In genomic region chr7:100429911-100430310, GRCm38 (mm10) we compare ENCODE assay signal across 11 mouse cellular contexts. TPM values are rescaled to one million over a fixed set of nuclear protein-coding genes. Genes with fewer than 3 reads are reported as not detected.
A peak's percentile ranks its signal among the peaks of the same experiment; 100 is the strongest.
DNase-seq lines count a peak whose midpoint lies in the region; ATAC-seq lines count a peak whose summit lies in the region.
"Had no signal": no experiment of that assay in that cellular context is flagged by ENCODE, and none has a peak within 500 bp of the region (broad histone marks: within the 10 kb centered on the region; RNA-seq: fewer than 3 reads in every experiment).

No protein-coding gene starts in this region.

- H3K4me1 ChIP-seq in neural tube, embryonic 15.5 days, result no peaks in the 10 kb centered on the region
- H3K4me1 ChIP-seq: forebrain, embryonic 10.5 days had no signal

- no peak overlapping the region for H3K9ac ChIP-seq in neural tube, embryonic 15.5 days (replicated peaks)

- H3K4me3 ChIP-seq in neural tube, embryonic 15.5 days (replicated peaks), result no peak overlapping the region
- H3K4me3 ChIP-seq: forebrain, embryonic 10.5 days had no signal

- H3K4me2 ChIP-seq in neural tube, embryonic 15.5 days, result no peak overlapping the region
- H3K4me2 ChIP-seq: midbrain, embryonic 11.5 days had no signal

- 89% methylated on average over 11 of the region's 11 CpGs for WGBS in neural tube, embryonic 15.5 days

- H3K27me3 ChIP-seq in neural tube, embryonic 15.5 days (replicated peaks), result no peaks in the 10 kb centered on the region

- ATAC-seq in granulocyte monocyte progenitor cell, adult 5-6 weeks (replicated peaks; ENCODE audit: poor library complexity, severe bottlenecking), result peak; percentile 39; the same call in 1 of the 2 replicates
- ATAC-seq in megakaryocyte, adult 5-6 weeks (ENCODE audit: poor library complexity, severe bottlenecking), result 0 out of 2 replicates have a peak, but pooled peaks have one; percentile 13
- ATAC-seq in neural tube, embryonic 15.5 days (ENCODE audit: low FRiP score), result no peak
- ATAC-seq: intestine, embryonic 16.5 days had no signal

- DNase-seq in adrenal gland, postnatal 14 days, result peak; percentile 5
- no peak for DNase-seq in adrenal gland, adult 8-10 months
- peak; percentile 22 to 31 for DNase-seq in right cerebral cortex, postnatal 10 days (ENCODE audit: low spot score in 2 of 2)
- DNase-seq in right cerebral cortex, postnatal 14 days, result no peak
- no peak for DNase-seq in kidney, postnatal 14 days

- no peak overlapping the region for H3K27ac ChIP-seq in neural tube, embryonic 15.5 days (replicated peaks)
- H3K27ac ChIP-seq: forebrain, embryonic 10.5 days had no signal

- H3K9me3 ChIP-seq in neural tube, embryonic 15.5 days (replicated peaks), result no peaks in the 10 kb centered on the region
- H3K9me3 ChIP-seq: forebrain, embryonic 10.5 days had no signal

- H3K36me3 ChIP-seq in neural tube, embryonic 15.5 days, result peaks cover 76% of the 10 kb centered on the region

RNA-seq across cellular contexts. Expression of gene Ucp3, which starts 42.9 kb away (rescaled TPM):
- total RNA-seq in adrenal gland, postnatal 14 days (2021), result 41.2 and 43.0 TPM in 2 replicates
- 10 to 100 TPM in 3 of 4 experiments, 1 to 10 TPM in 1; 6.3 to 17.8 (median 14.7) TPM for total RNA-seq in adrenal gland, adult 8-10 months (2022)
- not detected in 2 replicates for total RNA-seq in granulocyte monocyte progenitor cell, adult 5-6 weeks (2014; fragmentation: Nextera tagmentation)
- not detected in 2 replicates for total RNA-seq in granulocyte monocyte progenitor cell, adult 5-6 weeks (2017)
- total RNA-seq in megakaryocyte, adult 5-6 weeks (2015), result 0.07 TPM in 2 replicates
- 0.45 TPM in 1 of 2 replicates, not detected in the other for total RNA-seq in megakaryocyte, adult 5-6 weeks (2017)
- not detected in 2 replicates for polyA plus RNA-seq in neural tube, embryonic 15.5 days (2015; fragmentation: Nextera tagmentation; extraction: Ambion mirVana)
- polyA plus RNA-seq: forebrain, embryonic 10.5 days; intestine, embryonic 16.5 days; midbrain, embryonic 11.5 days had no signal

RNA-seq across cellular contexts. Expression of gene Ppme1, which starts 57.8 kb away (rescaled TPM):
- 53.4 and 55.1 TPM in 2 replicates for total RNA-seq in adrenal gland, postnatal 14 days (2021)
- total RNA-seq in adrenal gland, adult 8-10 months (2022), result 10 to 100 TPM; 55.4 to 65.8 (median 61.8) TPM
- total RNA-seq in granulocyte monocyte progenitor cell, adult 5-6 weeks (2014; fragmentation: Nextera tagmentation), result 24.9 and 27.0 TPM in 2 replicates
- 42.7 and 71.7 TPM in 2 replicates for total RNA-seq in granulocyte monocyte progenitor cell, adult 5-6 weeks (2017)
- total RNA-seq in megakaryocyte, adult 5-6 weeks (2015), result 10.6 and 12.9 TPM in 2 replicates
- total RNA-seq in megakaryocyte, adult 5-6 weeks (2017), result 19.9 and 27.5 TPM in 2 replicates
- polyA plus RNA-seq in neural tube, embryonic 15.5 days (2015; fragmentation: Nextera tagmentation; extraction: Ambion mirVana), result 142 and 165 TPM in 2 replicates

RNA-seq across cellular contexts. Expression of gene C2cd3, which starts 57.9 kb away (rescaled TPM):
- total RNA-seq in adrenal gland, postnatal 14 days (2021), result 21.3 and 21.4 TPM in 2 replicates
- 10 to 100 TPM; 19.7 to 29.1 (median 26.8) TPM for total RNA-seq in adrenal gland, adult 8-10 months (2022)
- total RNA-seq in granulocyte monocyte progenitor cell, adult 5-6 weeks (2014; fragmentation: Nextera tagmentation), result 50.5 and 60.2 TPM in 2 replicates
- total RNA-seq in granulocyte monocyte progenitor cell, adult 5-6 weeks (2017), result 21.0 and 30.9 TPM in 2 replicates
- 51.1 and 55.6 TPM in 2 replicates for total RNA-seq in megakaryocyte, adult 5-6 weeks (2015)
- 21.0 and 24.1 TPM in 2 replicates for total RNA-seq in megakaryocyte, adult 5-6 weeks (2017)
- 15.9 and 17.0 TPM in 2 replicates for polyA plus RNA-seq in neural tube, embryonic 15.5 days (2015; fragmentation: Nextera tagmentation; extraction: Ambion mirVana)

Comparison
In these comparisons a context has a peak if more than half of its experiments do, and no peak if none do; other contexts are left out.
1. DNase-seq: peak in adrenal gland, postnatal 14 days (single experiment) and right cerebral cortex, postnatal 10 days (2 of 2); none in adrenal gland, adult 8-10 months (single experiment), right cerebral cortex, postnatal 14 days (single experiment) and kidney, postnatal 14 days (single experiment).
2. RNA of gene Ucp3, which starts 42.9 kb away (total RNA-seq): 41.2 to 43.0 TPM in adrenal gland, postnatal 14 days and 6.3 to 17.8 TPM in adrenal gland, adult 8-10 months; 0.07 to 0.45 TPM in megakaryocyte, adult 5-6 weeks and not detected in granulocyte monocyte progenitor cell, adult 5-6 weeks; every median in the first group is over 4 times any median in the second.